Mouse (Mus musculus): ENCODE results near the gene Cnot1.
"Not testable (repeated sequence)": the region's sequence is repeated elsewhere in the genome, so short reads cannot be mapped to it uniquely, and the experiment has no call there.

The Cnot1 gene

GRCm38 (mm10) chr8:95817597-95817996 is 10.3 kb upstream of the Cnot1 start:
- no peak for DNase-seq (ENCODE audit: low read depth, low spot score)

DNA sequence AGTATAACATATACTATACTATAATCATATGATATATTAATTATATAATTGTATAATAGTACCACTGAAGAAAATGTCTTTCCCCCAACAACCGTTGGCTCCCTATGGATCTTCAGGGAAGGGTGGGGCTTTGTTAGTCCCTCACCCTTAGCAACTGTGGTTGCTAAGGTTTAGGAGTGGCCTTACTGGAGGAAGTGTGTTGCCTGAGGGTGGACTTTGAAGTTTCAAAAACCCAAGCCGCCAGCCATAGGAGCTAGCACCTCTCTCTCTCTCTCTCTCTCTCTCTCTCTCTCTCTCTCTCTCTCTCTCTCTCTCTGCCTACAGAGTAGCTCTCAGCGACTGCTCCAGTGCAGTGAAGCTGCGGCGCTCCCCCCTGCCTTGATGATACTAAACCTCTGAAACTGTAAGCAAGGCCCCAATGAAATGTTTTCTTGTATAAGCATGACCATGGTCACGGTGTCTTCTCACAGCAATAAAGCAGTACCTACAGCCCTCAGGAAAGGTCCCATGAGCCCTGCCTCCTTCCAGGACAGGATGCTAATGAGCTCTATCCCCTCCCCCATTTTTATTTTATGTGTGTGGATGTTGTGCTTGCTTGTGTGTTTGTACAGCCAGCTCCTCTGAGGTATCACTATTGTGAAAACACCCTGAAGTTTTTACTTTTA is 8.9 kb upstream of the Cnot1 start:
- no peak for DNase-seq (ENCODE audit: low read depth, low spot score)

- no peak for DNase-seq (ENCODE audit: low read depth, low spot score)
Observed at GRCm38 (mm10) chr8:95810184-95810591, 2.9 kb upstream of the Cnot1 start.

DNA sequence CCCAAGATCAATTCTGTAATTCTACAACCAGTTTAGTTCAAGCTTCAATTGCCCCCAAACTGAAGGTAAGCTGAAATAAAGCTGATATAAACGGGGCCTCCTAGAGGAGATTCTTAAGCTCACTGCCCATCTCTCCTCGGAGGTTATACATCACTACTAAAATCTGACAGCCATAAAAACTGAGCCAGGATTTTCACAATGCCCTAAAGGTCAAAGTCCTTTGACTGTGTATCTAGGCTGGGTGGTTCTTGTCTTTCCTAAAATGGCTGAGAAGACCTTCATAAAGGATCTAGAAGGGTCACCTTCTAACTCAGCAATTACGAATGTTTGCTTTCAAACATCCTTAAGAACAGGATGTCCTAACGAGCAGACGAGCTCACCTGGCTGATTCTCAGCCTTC is 1.9 kb upstream of the Cnot1 start:
- no peak for DNase-seq (ENCODE audit: low read depth, low spot score)

DNA sequence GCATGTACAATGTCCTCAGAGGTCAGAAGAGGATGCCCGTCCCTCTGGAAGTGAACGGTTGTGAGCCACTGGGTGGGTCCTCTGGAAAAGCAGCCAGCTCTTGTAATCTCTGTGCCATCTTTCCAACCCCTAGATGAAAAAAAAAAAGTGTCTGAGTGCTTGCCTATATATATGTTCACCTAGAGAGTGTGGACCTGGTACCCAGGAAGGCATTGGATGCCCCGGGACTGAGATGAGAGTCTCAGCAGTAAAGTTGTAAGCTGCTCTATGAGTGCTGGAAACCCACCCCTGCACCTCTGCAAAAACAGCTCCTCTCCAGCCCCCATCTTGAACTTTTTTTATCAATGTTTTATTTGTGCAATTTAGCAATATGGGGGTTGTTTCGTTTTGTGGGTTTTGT is 1.4 kb upstream of the Cnot1 start:
- no peak for DNase-seq (ENCODE audit: low read depth, low spot score)

GRCm38 (mm10) chr8:95807861-95808260 is 597 bp upstream of the Cnot1 start:
- DNase-seq (ENCODE audit: low read depth, low spot score) = peak; percentile 89

DNA sequence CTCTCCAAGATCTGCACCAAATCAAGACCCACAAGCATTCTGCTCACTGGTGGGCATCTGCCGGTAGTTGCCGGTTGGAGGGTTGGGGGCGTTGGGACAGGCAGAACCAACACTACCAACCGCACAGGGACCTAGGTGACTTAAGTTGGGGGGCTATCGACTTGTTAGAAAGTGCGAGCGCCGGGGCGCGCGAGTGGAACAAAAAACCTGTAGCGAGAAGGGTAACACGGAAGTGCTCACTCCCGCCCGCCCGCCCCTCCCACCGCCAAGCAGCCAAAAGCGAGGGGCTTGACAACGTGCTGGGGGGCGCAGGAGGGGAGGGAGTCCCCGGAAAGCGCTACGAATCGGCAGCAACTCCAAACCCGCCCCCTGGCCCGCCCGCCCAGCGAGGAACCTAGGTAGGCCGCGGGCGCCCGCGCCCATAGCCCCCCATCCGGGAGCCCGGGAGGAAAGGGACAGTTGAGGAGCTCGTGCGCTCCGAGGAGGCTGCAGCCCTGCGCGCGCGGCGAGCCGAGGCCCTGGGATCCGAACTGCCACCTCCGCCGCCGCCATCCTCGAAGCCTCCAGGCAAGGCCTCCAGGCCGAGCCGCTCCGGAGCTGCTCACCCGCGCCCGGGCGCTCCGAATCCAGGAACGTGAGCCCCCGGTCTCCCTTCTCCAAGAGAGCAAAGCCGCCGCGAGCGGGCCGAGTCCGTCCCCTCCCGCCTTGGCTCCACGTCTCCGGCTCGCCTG is 638 bp downstream of the Cnot1 start:
- no peak for DNase-seq (ENCODE audit: low read depth, low spot score)

GRCm38 (mm10) chr8:95805482-95805881 is 1.8 kb downstream of the Cnot1 start:
- no peak for DNase-seq (ENCODE audit: low read depth, low spot score)

DNA sequence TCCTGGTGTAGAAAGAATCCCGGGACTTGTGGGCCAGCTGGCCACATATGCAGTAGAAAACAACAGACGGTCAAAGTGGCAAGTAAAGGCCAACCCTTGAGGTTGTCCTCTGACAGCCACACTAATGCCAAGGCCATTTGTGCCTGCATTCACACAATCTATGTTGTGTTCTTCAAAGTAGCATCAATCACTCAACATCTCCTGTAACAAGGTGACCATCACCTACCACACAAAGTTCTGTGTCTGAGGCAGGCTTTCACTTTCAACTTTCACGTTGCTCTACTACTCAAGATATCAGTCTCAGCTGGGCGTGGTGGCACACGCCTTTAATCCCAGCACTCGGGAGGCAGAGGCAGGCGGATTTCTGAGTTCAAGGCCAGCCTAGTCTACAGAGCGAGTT is 5.0 kb downstream of the Cnot1 start:
- DNase-seq (ENCODE audit: low read depth, low spot score) = no peak

GRCm38 (mm10) chr8:95801476-95802064 is 5.7 kb downstream of the Cnot1 start:
- DNase-seq (ENCODE audit: low read depth, low spot score) = no peak

- DNase-seq (ENCODE audit: low read depth, low spot score) = no peak
Observed at GRCm38 (mm10) chr8:95800353-95800752, 6.9 kb downstream of the Cnot1 start.

DNA sequence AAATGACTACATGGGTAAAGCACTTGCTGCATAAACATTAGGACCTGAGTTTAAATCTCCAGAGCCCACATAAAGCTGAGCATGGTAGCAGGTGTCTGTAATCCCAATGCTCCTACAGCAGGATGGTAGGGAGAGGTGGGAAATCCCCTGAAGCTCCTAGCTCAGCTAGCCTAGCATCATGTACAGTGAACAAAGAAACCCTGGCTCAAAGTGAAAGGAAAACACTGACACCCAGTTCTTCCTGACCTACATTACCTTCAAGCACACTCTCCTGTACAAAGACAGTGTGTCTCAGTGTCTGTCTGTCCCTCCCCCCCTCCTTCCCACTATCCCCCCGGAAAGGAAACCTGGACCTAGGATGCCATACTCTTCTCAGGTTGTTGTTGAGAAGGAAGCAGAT is 7.4 kb downstream of the Cnot1 start:
- DNase-seq (ENCODE audit: low read depth, low spot score) = no peak

- no peak for DNase-seq (ENCODE audit: low read depth, low spot score)
Observed at GRCm38 (mm10) chr8:95799117-95799516, 8.1 kb downstream of the Cnot1 start.

- not testable (repeated sequence) for DNase-seq (ENCODE audit: low read depth, low spot score)
Observed at GRCm38 (mm10) chr8:95795333-95796061, 11.8 kb downstream of the Cnot1 start.

GRCm38 (mm10) chr8:95785591-95785990 is 21.7 kb downstream of the Cnot1 start:
- DNase-seq (ENCODE audit: low read depth, low spot score) = no peak

DNA sequence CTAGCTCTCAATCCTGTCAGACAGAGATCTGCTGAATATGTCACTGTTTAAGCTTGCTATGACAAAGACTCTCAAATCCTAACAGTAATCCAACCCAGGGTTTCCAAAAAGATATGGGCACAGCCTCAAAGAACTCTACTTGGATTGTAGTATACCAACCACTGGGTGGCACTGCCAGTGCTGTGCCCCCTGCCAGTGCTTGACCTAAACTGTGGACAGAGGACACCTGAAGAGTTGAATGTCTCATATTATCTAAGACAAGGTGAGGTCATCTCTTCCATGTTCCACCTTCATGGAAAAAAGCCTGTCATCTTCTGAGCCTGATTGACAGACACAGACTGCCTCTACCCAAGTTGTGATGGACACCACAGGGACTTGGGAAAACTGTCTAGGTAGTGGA is 24.6 kb downstream of the Cnot1 start:
- no peak for DNase-seq (ENCODE audit: low read depth, low spot score)

DNA sequence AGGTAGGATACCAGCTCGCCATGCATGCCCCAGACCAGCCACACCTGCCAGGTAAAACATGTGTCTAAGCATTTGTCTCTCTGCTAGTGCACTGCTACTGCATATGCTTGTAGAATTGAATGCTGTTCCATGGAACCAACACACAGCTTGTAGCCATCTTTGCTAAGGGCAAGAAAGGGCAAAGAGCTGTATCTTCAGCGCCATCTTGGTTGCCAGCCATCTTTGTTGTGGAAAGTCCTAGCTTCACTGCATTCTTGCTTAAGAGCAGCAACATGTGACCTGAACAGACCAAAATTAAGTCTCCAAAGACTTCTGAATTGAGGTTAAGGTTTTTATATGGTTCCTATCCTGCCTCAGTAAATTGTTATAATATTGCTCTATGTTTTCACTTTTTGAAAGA is 25.5 kb downstream of the Cnot1 start:
- no peak for DNase-seq (ENCODE audit: low read depth, low spot score)

DNA sequence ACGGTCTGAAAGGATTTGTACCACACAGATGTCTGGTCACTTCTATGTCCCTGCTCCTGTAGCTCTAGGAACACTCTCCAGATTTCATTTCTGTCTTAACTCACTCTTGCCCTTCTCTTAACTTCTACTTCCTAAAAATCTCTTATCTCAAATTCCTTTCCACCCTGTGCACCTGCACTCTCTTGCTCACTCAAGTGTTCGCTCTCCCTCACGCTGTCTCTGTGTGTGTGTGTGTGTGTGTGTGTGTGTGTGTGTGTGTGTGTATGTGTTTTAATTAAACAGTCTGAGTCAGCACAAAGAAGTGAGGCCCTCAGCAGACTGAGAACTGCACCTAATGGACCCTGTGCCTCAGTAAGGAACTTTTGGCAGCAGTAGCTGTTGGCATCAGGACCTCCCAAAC is 26.2 kb downstream of the Cnot1 start:
- DNase-seq (ENCODE audit: low read depth, low spot score) = no peak

GRCm38 (mm10) chr8:95764133-95764532 is 43.1 kb downstream of the Cnot1 start:
- DNase-seq (ENCODE audit: low read depth, low spot score) = no peak

DNA sequence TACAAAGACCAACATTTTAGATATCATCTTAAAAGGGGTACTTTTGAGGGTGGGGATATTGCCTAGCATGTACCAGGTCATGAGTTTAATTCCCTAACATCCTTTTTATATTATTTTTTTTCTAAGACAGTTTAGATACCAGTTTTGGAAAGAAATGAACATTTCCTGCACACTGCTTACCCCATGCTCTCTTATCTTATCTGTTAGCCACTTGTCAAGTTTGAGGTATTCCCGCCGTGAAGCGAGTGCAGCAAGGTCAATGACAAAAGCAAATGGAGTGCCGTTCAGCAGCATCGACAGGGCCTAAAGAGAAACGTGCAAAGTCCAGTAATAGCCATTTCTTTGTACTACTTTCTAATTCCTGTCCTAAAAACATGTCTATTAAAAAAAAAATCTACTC is 46.9 kb downstream of the Cnot1 start:
- DNase-seq (ENCODE audit: low read depth, low spot score) = no peak

DNA sequence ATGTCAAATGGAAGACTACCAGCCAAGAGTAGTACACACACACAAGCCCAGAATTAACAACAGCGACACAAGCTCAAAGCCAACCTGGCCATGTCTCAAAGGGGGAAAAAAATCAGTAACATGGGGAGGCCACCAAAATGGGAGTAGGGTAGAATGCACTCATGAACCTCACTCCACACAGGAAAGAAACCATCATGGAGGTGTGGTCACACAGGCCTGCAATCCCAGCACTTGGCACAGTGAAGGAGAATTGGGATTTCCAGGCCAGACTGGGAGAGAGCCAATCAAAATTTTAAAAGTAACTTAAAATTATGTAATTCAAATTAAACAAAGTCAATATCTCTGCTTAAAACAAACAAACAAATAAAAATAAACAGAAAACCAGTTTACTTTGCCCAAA is 55.3 kb downstream of the Cnot1 start:
- DNase-seq (ENCODE audit: low read depth, low spot score) = no peak

DNA sequence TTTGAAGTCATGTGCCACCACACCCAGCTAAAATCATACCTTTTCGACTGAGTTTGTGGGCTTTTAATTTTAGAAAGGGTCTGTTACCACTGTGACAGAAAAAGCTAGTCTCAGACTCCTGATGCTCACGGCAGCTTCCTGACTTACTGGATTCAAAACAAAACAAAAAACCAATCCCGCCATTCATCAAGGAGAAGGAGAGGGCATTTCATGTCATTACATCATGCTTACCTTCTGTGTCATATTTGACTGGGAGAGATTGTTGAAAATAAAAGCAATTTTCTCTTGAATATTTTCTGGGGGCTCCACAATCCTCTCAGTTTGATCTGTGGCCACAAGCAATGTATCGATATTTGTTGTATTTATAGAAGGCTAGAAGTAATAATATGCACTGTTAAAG is 59.2 kb downstream of the Cnot1 start:
- DNase-seq (ENCODE audit: low read depth, low spot score) = no peak
